Mouse (Mus musculus) cortical plate, adult 2 months (tissue): ENCODE data around the gene Erbb3. TPM values are rescaled to one million over a fixed set of nuclear protein-coding genes. Genes with fewer than 3 reads are reported as not detected.
"Not testable (repeated sequence)": the region's sequence is repeated elsewhere in the genome, so short reads cannot be mapped to it uniquely, and the experiment has no call there.

Experiments
- H3K27ac ChIP-seq: fragments of 200-500 bp; 2 replicates; pipeline ENCODE4 v1.5.1; 2012; ENCODE audit warnings: low read length, control low read depth, inconsistent platforms; ENCODE audit not compliant: insufficient read depth
- H3K4me1 ChIP-seq: fragments of 200-500 bp; 2 replicates; pipeline ENCODE4 v1.6.1; 2011; ENCODE audit warnings: low read length; ENCODE audit not compliant: control insufficient read depth, insufficient read depth
- H3K4me3 ChIP-seq: fragments of 200-500 bp; 2 replicates; pipeline ENCODE4 v1.5.1; 2011; ENCODE audit warnings: mild to moderate bottlenecking, low read length, control low read depth; ENCODE audit not compliant: insufficient read depth
- CTCF ChIP-seq: fragments of 200-500 bp; IDR thresholded peaks from 2 replicates; pipeline ENCODE4 v1.5.1; 2011; ENCODE audit warnings: mild to moderate bottlenecking, control low read depth, low read length; ENCODE audit not compliant: insufficient read depth; ENCODE audit errors: extremely low read depth
- POLR2A ChIP-seq: fragments of 200-500 bp; IDR thresholded peaks from 2 replicates; pipeline ENCODE4 v1.6.1; 2011; ENCODE audit warnings: mild to moderate bottlenecking, low read length, control low read depth; ENCODE audit not compliant: insufficient read depth; ENCODE audit errors: extremely low read depth
- polyA plus RNA-seq: library from polyadenylated mRNA; depleted of rRNA; stranded (reverse); fragments of >200 nt; gene quantifications from 2 replicates; pipeline ENCODE4 v1.2.3, GENCODE M21; 2012; rRNA removed

Gene Erbb3
- 7.6 and 9.1 TPM in 2 replicates for polyA plus RNA-seq

DNA sequence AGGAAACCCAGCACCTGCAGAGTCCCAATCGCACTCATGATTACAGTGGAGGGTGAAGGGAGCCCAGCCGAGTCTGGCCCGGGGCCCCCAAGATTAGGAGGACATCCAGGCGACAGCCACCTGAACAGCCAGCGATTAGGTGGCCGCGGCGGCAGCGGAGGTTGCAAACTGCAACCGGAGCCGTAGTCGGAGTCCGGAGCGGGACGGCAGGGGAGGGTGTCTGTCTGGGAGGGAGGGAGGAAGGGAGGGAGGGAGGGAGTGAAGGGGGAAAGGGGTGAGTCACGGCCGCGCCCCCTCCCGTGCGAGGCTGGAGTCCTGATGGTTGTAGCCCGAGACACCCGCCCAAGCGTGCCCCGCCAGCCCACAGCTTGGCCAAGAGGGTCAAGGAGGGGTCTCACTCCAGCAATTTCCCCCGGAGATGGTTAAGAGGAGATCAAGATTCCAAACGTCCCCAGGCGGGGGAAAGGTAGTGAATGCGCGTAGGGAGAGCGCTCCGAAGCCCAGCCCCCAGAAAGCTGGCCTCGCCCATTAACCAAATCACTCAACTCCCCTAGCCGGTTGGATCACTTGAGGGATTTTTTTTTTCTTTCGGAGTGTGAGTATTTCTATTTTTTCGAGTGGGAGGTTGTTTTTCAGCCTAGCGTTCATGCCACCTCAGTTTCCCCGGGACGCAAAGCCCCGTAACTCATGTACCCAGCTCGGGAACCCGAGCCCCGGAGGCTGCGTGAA is at the start of gene Erbb3:
Gene Erbb3, minus strand, starts transcription at position 189 of the 729 bp plus-strand sequence.
- Histone ChIP-seq H3K4me3 (peak within 1 kb of the TSS; percentile 23), H3K4me1 (no peaks in the 10 kb centered on the region), H3K27ac (no peak within 1 kb of the TSS)
- TF ChIP-seq POLR2A: no peak
- TF ChIP-seq CTCF: no peak

DNA sequence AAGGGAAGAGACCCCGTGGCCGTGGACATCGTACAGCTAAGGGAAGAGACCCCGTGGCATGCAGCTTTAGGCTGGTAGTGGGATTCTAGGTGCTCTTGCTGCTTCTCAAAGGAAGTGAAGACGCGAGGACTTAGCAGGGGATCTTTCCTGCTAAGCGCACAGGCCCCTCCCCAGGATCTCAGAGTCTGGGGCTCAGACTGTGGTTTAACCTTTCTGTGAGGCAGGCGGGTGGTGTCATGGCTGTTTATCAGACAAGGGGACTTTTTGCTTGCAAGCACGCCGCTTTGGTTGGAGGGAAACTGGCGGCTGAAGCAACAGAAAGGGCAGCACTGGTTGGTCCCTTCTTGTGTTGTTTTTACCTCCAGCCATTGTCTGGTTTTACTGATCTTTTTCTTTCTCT is 47.6 kb upstream of the Erbb3 start:
- Histone ChIP-seq H3K27ac (no peak overlapping the region), H3K4me1 (no peaks in the 10 kb centered on the region), H3K4me3 (no peak overlapping the region)
- TF ChIP-seq CTCF: no peak
- TF ChIP-seq POLR2A: no peak

GRCm38 (mm10) chr10:128636561-128636960 is 47.1 kb upstream of the Erbb3 start:
- Histone ChIP-seq H3K4me3 (no peak overlapping the region), H3K27ac (no peak overlapping the region), H3K4me1 (no peaks in the 10 kb centered on the region)
- TF ChIP-seq CTCF (no peak), POLR2A (no peak)

- TF ChIP-seq POLR2A (no peak), CTCF (no peak)
Measured at GRCm38 (mm10) chr10:128635697-128636096, 46.2 kb upstream of the Erbb3 start.

DNA sequence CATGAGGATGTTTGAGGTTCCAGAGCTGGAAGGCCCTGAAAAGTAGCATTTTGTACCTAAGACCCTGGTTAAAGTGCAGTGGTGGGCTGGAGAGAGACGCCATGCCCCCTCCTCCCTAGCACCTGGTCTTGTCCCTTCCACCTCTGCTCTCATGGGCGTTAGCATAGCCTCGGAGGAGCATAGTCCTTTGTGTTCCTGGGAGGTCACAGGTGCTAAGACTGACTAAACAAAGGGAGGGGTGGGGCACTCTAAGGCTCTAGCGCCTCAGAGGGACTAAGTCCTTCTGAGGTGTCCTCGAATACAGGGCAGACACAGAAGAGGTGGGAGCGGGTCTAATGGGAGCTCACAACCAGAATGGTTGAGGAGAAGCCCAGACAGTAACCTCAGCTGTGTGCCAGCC is 42.1 kb upstream of the Erbb3 start:
- Histone ChIP-seq H3K4me1 (no peaks in the 10 kb centered on the region), H3K27ac (no peak overlapping the region), H3K4me3 (no peak overlapping the region)
- TF ChIP-seq POLR2A (no peak), CTCF (no peak)

More at GRCm38 (mm10) chr10:128635697-128636096, 46.2 kb upstream of the Erbb3 start:
- H3K4me1 ChIP-seq: no peaks in the 10 kb centered on the region
- H3K27ac ChIP-seq: no peak overlapping the region
- no peak overlapping the region for H3K4me3 ChIP-seq

GRCm38 (mm10) chr10:128630306-128630705 is 40.9 kb upstream of the Erbb3 start:
- not testable (repeated sequence) for H3K27ac ChIP-seq, H3K4me1 ChIP-seq, H3K4me3 ChIP-seq

DNA sequence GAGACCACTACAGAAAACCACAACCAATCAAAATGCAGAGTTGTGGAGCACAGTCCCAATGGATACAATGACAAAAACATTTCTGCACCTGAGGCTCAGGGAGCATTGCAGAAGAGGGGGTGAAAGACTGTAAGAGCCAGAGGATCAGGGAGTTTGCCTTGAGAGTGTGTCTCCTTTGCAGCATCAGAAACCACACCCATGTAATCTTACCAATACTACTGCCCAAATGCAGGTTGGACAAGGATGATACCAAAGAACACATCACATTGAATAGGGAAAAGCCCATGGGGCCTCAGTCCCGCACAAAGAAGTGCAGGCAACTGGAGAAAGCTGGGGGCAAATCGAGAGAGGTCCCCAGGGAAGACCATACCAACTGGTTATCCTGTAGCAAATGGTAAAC is 40.3 kb upstream of the Erbb3 start:
- Histone ChIP-seq H3K4me1 (peaks cover 5% of the 10 kb centered on the region), H3K27ac (no peak overlapping the region), H3K4me3 (no peak overlapping the region)
- TF ChIP-seq POLR2A (no peak), CTCF (no peak)

- Histone ChIP-seq H3K27ac (no peak overlapping the region), H3K4me1 (peaks cover 5% of the 10 kb centered on the region), H3K4me3 (no peak overlapping the region)
- TF ChIP-seq POLR2A: no peak
- TF ChIP-seq CTCF: no peak
Measured at GRCm38 (mm10) chr10:128627398-128628317, 38.2 kb upstream of the Erbb3 start.

- TF ChIP-seq CTCF (peak; percentile 44; the same call in 1 of the 2 replicates), POLR2A (peak; percentile 98)
- peak within 1 kb of the TSS; percentile 95 for H3K4me3 ChIP-seq
- peaks cover 5% of the 10 kb centered on the region for H3K4me1 ChIP-seq
- peak within 1 kb of the TSS; percentile 62; the same call in 1 of the 2 replicates for H3K27ac ChIP-seq
Measured at GRCm38 (mm10) chr10:128626311-128627310, 37.2 kb upstream of the Erbb3 start, which contains the start of gene Rps26. Rps26 (minus strand) TSS chr10:128626747.
